Mouse (Mus musculus) ES-Bruce4 (cell line): ENCODE results near the gene Tex44. TPM values are rescaled to one million over a fixed set of nuclear protein-coding genes. Genes with fewer than 3 reads are reported as not detected.

Source experiments
- H3K27ac ChIP-seq: 2 replicates; pipeline ENCODE4 v1.5.1; 2012; ENCODE audit warnings: low read length, inconsistent platforms; ENCODE audit not compliant: insufficient read depth
- H3K27me3 ChIP-seq: 2 replicates; pipeline ENCODE4 v1.6.1; 2012; ENCODE audit warnings: mild to moderate bottlenecking, low read length, inconsistent platforms; ENCODE audit not compliant: control insufficient read depth, poor library complexity, insufficient read depth, severe bottlenecking
- H3K36me3 ChIP-seq: 2 replicates; pipeline ENCODE4 v1.6.1; 2012; ENCODE audit warnings: inconsistent platforms, mild to moderate bottlenecking, low read length, moderate library complexity; ENCODE audit not compliant: control insufficient read depth, poor library complexity, insufficient read depth, severe bottlenecking
- H3K4me1 ChIP-seq: one replicate; pipeline ENCODE4 v1.8.1; 2011; ENCODE audit warnings: low read length; ENCODE audit not compliant: control insufficient read depth, insufficient read depth
- H3K4me3 ChIP-seq: 2 replicates; pipeline ENCODE4 v1.5.1; 2011; ENCODE audit warnings: low read depth, mild to moderate bottlenecking, low read length
- H3K9ac ChIP-seq: 2 replicates; pipeline ENCODE4 v1.6.1; 2012; ENCODE audit warnings: low read depth, mild to moderate bottlenecking, inconsistent platforms; ENCODE audit not compliant: poor library complexity, severe bottlenecking
- H3K9me3 ChIP-seq: replicated peaks from 2 replicates; pipeline ENCODE4 v1.6.1; 2012; ENCODE audit warnings: mild to moderate bottlenecking, low read length, inconsistent platforms; ENCODE audit not compliant: control insufficient read depth, poor library complexity, insufficient read depth, severe bottlenecking
- CTCF ChIP-seq: IDR thresholded peaks from one replicate; pipeline ENCODE4 v1.8.1; 2011; ENCODE audit warnings: low read depth, low read length
- EP300 ChIP-seq: IDR thresholded peaks from 2 replicates; pipeline ENCODE4 v1.6.1; 2011; ENCODE audit warnings: low read depth, low read length; ENCODE audit not compliant: insufficient read depth
- POLR2A ChIP-seq: IDR thresholded peaks from one replicate; pipeline ENCODE4 v1.8.1; 2011; ENCODE audit warnings: low read length; ENCODE audit not compliant: insufficient read depth
- polyA plus RNA-seq: library from polyadenylated mRNA; stranded (reverse); fragments of >200 nt; gene quantifications from 2 replicates; pipeline ENCODE4 v1.2.4, GENCODE M21; 2011; ENCODE audit warnings: low read depth; ENCODE audit not compliant: missing spikeins, insufficient read depth, insufficient read length

Tex44 gene
- polyA plus RNA-seq, 1 experiment = not detected

DNA sequence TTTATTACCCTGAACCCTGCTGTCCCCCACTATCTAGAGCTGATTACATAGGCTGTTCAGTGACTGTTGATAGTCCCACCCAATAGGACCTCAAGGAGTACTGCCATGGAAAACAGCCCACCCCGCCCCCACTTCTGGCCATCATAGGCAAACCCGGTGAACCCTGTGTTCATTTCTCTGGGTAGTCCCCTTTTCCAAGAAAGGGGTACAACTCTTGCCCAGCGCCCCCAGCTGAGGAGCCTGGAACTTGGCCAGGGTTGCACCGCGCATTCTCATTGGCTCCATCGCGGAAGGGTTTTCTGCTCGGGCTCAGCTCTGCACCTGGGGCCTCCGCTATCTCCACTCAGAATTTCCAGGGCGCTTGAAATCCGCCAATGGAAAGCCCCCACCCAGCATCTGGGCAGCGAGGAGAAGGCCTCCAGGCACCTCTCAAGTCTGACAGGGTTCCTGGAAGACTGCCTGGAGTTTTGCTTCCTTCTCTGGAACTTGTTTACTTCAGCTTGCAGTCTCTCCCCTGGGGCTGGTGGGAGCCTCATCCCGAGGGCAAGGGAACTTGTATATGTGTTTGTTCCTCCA is 21.6 kb downstream of the Tex44 start:
- Histone ChIP-seq H3K4me1 (peaks cover 9% of the 10 kb centered on the region), H3K27me3 (no peaks in the 10 kb centered on the region), H3K36me3 (no peaks in the 10 kb centered on the region), H3K9ac (peak overlapping the region; percentile 37), H3K27ac (peak overlapping the region; percentile 73), H3K4me3 (peak overlapping the region; percentile 17; the same call in 1 of the 2 replicates), H3K9me3 (no peaks in the 10 kb centered on the region)
- TF ChIP-seq EP300 (no peak), CTCF (no peak), POLR2A (no peak)

- Histone ChIP-seq H3K4me3 (no peak overlapping the region), H3K27me3 (no peaks in the 10 kb centered on the region), H3K4me1 (peaks cover 9% of the 10 kb centered on the region), H3K9me3 (no peaks in the 10 kb centered on the region), H3K27ac (peak overlapping the region; percentile 73), H3K36me3 (no peaks in the 10 kb centered on the region), H3K9ac (peak overlapping the region; percentile 37)
- no peak for TF ChIP-seq POLR2A
- no peak for TF ChIP-seq CTCF
- TF ChIP-seq EP300 = no peak
These were observed 22.1 kb downstream of the Tex44 start for GRCm38 (mm10) chr1:86448272-86448671.

GRCm38 (mm10) chr1:86449966-86450365 is 23.8 kb downstream of the Tex44 start:
- no peaks in the 10 kb centered on the region for H3K9me3 ChIP-seq
- no peak overlapping the region for H3K9ac ChIP-seq
- H3K4me3 ChIP-seq = no peak overlapping the region
- H3K36me3 ChIP-seq = no peaks in the 10 kb centered on the region
- TF ChIP-seq EP300 (0 out of 2 replicates have a peak, but pooled peaks have one; percentile 55), CTCF (no peak)
- peaks cover 5% of the 10 kb centered on the region for H3K4me1 ChIP-seq
- peak overlapping the region; percentile 57 for H3K27ac ChIP-seq
- H3K27me3 ChIP-seq = no peaks in the 10 kb centered on the region

- Histone ChIP-seq H3K9ac (no peak overlapping the region), H3K36me3 (no peaks in the 10 kb centered on the region), H3K27ac (no peak overlapping the region), H3K4me3 (no peak overlapping the region), H3K4me1 (peaks cover 4% of the 10 kb centered on the region), H3K9me3 (no peaks in the 10 kb centered on the region), H3K27me3 (no peaks in the 10 kb centered on the region)
- no peak for TF ChIP-seq EP300
- TF ChIP-seq CTCF = no peak
- TF ChIP-seq POLR2A = no peak
These were observed 26.6 kb downstream of the Tex44 start for GRCm38 (mm10) chr1:86452713-86453112.

DNA sequence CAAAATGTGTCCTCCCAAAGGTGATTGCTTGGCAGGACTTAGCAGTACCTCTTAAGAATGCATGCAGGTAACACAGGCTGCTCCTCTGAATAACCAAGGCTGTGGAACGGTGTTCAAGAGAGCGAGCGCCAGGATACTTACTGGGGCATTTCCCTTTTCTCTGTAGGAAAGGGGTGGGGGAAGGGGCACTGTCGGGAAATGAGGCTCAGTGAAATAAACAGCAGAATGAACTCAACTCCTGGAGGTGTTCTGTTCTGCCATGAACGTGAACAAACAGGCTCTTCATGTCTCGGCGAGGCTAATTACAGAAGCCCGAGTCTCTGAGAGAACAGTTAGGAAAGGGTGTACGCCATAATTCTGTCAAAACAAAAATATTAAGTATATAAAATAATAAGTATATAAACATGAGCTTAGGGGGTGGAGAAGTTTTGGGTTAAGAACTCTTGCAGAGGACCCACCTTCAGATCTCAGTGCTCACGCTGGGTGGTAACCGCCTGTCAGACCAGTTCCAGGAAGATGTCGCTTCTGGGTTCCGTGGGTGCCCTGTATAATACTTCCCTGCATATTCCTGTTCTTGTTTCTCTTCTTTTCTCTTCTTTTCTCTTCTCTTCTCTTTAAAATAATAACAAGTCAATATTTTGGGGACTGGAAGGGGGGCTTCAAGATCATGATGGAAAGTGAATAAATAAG is 30.9 kb downstream of the Tex44 start:
- no peaks in the 10 kb centered on the region for H3K9me3 ChIP-seq
- no peaks in the 10 kb centered on the region for H3K36me3 ChIP-seq
- H3K4me3 ChIP-seq = peak overlapping the region; percentile 51; the same call in 1 of the 2 replicates
- H3K27me3 ChIP-seq = no peaks in the 10 kb centered on the region
- H3K27ac ChIP-seq = peak overlapping the region; percentile 89
- 0 out of 2 replicates have a peak overlapping the region, but pooled peaks have one; percentile 21 for H3K9ac ChIP-seq
- TF ChIP-seq EP300 (no peak), POLR2A (no peak), CTCF (no peak)
- H3K4me1 ChIP-seq = no peaks in the 10 kb centered on the region

GRCm38 (mm10) chr1:86459371-86459770 is 33.2 kb downstream of the Tex44 start:
- TF ChIP-seq EP300 (no peak), CTCF (no peak), POLR2A (no peak)

More at GRCm38 (mm10) chr1:86459371-86459770, 33.2 kb downstream of the Tex44 start:
- no peaks in the 10 kb centered on the region for H3K36me3 ChIP-seq
- H3K4me3 ChIP-seq = no peak overlapping the region
- no peak overlapping the region for H3K9ac ChIP-seq
- H3K4me1 ChIP-seq = peaks cover 4% of the 10 kb centered on the region
- no peaks in the 10 kb centered on the region for H3K27me3 ChIP-seq
- H3K27ac ChIP-seq = no peak overlapping the region
- no peaks in the 10 kb centered on the region for H3K9me3 ChIP-seq
